Mouse (Mus musculus): ENCODE data around the gene Kpna1. TPM values are rescaled to one million over a fixed set of nuclear protein-coding genes. Genes with fewer than 3 reads are reported as not detected.
A peak's percentile ranks its signal among the peaks of the same experiment; 100 is the strongest.
"Not testable (repeated sequence)": the region's sequence is repeated elsewhere in the genome, so short reads cannot be mapped to it uniquely, and the experiment has no call there.

Kpna1 gene
- polyA plus RNA-seq, 1 experiment from 2014 or later = 85.5 TPM

DNA sequence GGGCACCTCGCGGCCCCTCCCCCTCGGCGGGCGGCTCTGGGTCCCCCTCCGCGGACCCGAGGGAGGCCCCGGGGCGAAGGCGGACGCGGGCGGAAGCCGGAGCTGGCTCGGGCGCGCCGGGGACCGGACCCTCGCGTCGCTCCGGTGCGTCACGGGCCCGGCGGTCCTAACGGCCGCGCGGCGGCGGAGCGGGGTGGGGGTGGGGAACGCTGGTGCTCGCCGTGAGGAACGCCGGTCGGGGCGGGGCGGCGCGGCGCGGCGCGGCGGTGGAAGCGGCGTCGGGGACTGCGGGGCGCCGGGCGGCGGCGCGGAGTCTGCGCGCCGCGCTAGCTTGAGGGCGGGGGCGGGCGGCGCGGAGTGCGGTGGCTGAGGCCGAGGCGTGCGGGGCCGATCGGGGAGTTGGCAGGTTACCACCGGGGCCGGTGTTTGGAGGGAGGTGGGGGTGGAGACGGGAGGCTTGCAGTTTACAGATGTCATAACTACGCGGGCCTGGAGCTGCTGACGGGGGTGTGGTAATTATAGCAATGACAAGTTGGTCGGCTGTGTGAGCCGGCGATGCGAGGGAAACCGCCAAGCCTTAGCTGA, 5.1 kb downstream of the Kpna1 start:
- H3K9me3 ChIP-seq (ENCODE audit: control insufficient read depth, low read length) = no peaks in the 10 kb centered on the region
- peak overlapping the region; percentile 73 for H3K4me2 ChIP-seq (ENCODE audit: low read length)
- no peaks in the 10 kb centered on the region for H3K36me3 ChIP-seq (ENCODE audit: control insufficient read depth, insufficient read depth)
- no peaks in the 10 kb centered on the region for H3K27me3 ChIP-seq (replicated peaks; ENCODE audit: control insufficient read depth, insufficient read depth, low read length)
- H3K4me1 ChIP-seq (replicated peaks; ENCODE audit: control insufficient read depth, insufficient read depth, low read length) = peaks cover 16% of the 10 kb centered on the region
- 0% methylated on average over 19 of the region's 86 CpGs for WGBS
- peak overlapping the region; percentile 73 for H3K9ac ChIP-seq (replicated peaks; ENCODE audit: low read depth, low read length)
- peak overlapping the region; percentile 82 for H3K4me3 ChIP-seq (replicated peaks; ENCODE audit: low read length)
- H3K27ac ChIP-seq (ENCODE audit: low read length) = peak overlapping the region; percentile 98
- peak; percentile 75 for ATAC-seq

GRCm38 (mm10) chr16:35984471-35984870, 5.9 kb downstream of the Kpna1 start:
- Histone ChIP-seq H3K36me3 (ENCODE audit: control insufficient read depth, insufficient read depth) (no peaks in the 10 kb centered on the region), H3K27me3 (replicated peaks; ENCODE audit: control insufficient read depth, insufficient read depth, low read length) (no peaks in the 10 kb centered on the region), H3K4me3 (replicated peaks; ENCODE audit: low read length) (peak overlapping the region; percentile 82), H3K27ac (ENCODE audit: low read length) (no peak overlapping the region), H3K9ac (replicated peaks; ENCODE audit: low read depth, low read length) (no peak overlapping the region), H3K9me3 (ENCODE audit: control insufficient read depth, low read length) (no peaks in the 10 kb centered on the region), H3K4me2 (ENCODE audit: low read length) (peak overlapping the region; percentile 73), H3K4me1 (replicated peaks; ENCODE audit: control insufficient read depth, insufficient read depth, low read length) (peaks cover 16% of the 10 kb centered on the region)
- no peak for ATAC-seq
- WGBS = 57% methylated on average over 3 of the region's 3 CpGs

GRCm38 (mm10) chr16:35987930-35988329, 9.4 kb downstream of the Kpna1 start:
- no peak overlapping the region for H3K4me3 ChIP-seq (replicated peaks; ENCODE audit: low read length)
- peaks cover 15% of the 10 kb centered on the region for H3K4me1 ChIP-seq (replicated peaks; ENCODE audit: control insufficient read depth, insufficient read depth, low read length)
- H3K9ac ChIP-seq (replicated peaks; ENCODE audit: low read depth, low read length) = no peak overlapping the region
- no peak overlapping the region for H3K4me2 ChIP-seq (ENCODE audit: low read length)
- H3K9me3 ChIP-seq (ENCODE audit: control insufficient read depth, low read length) = no peaks in the 10 kb centered on the region
- H3K36me3 ChIP-seq (ENCODE audit: control insufficient read depth, insufficient read depth) = no peaks in the 10 kb centered on the region
- no peaks in the 10 kb centered on the region for H3K27me3 ChIP-seq (replicated peaks; ENCODE audit: control insufficient read depth, insufficient read depth, low read length)
- WGBS = 74% methylated on average over 1 of the region's 1 CpGs
- H3K27ac ChIP-seq (ENCODE audit: low read length) = no peak overlapping the region
- ATAC-seq = no peak

GRCm38 (mm10) chr16:35992391-35992790, 13.8 kb downstream of the Kpna1 start:
- 85% methylated on average over 1 of the region's 1 CpGs for whole genome bisulfite sequencing
- Histone ChIP-seq H3K4me3 (replicated peaks; ENCODE audit: low read length) (no peak overlapping the region), H3K27ac (ENCODE audit: low read length) (no peak overlapping the region), H3K4me1 (replicated peaks; ENCODE audit: control insufficient read depth, insufficient read depth, low read length) (peaks cover 5% of the 10 kb centered on the region), H3K27me3 (replicated peaks; ENCODE audit: control insufficient read depth, insufficient read depth, low read length) (no peaks in the 10 kb centered on the region), H3K36me3 (ENCODE audit: control insufficient read depth, insufficient read depth) (no peaks in the 10 kb centered on the region), H3K4me2 (ENCODE audit: low read length) (no peak overlapping the region), H3K9me3 (ENCODE audit: control insufficient read depth, low read length) (no peaks in the 10 kb centered on the region), H3K9ac (replicated peaks; ENCODE audit: low read depth, low read length) (no peak overlapping the region)
- no peak for ATAC-seq

DNA sequence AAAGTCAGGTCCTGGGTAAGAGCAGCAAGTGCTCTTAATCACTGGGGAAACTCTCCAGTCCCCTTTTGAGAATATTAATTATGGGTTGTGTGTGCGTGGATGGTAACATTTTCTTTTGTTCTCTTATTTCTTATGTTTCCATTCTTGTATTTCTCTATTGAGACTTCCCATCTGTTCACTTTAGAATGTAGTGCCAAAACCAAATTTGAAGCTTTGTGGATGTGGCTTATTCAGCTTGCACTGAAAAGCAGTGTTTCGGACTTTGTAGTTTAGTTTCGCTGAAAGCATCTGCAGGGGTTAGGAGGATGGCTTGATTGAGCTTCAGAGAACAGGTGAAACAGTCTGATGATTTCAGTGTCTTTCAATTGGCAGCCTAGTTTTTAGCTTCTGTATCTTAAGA, 14.8 kb downstream of the Kpna1 start:
- H3K9ac ChIP-seq (replicated peaks; ENCODE audit: low read depth, low read length) = no peak overlapping the region
- H3K9me3 ChIP-seq (ENCODE audit: control insufficient read depth, low read length) = no peaks in the 10 kb centered on the region
- H3K4me3 ChIP-seq (replicated peaks; ENCODE audit: low read length) = no peak overlapping the region
- 55% methylated on average over 3 of the region's 3 CpGs for WGBS
- H3K4me2 ChIP-seq (ENCODE audit: low read length) = no peak overlapping the region
- H3K4me1 ChIP-seq (replicated peaks; ENCODE audit: control insufficient read depth, insufficient read depth, low read length) = peaks cover 5% of the 10 kb centered on the region
- no peaks in the 10 kb centered on the region for H3K27me3 ChIP-seq (replicated peaks; ENCODE audit: control insufficient read depth, insufficient read depth, low read length)
- no peak; the same call in 1 of the 2 replicates for ATAC-seq
- no peak overlapping the region for H3K27ac ChIP-seq (ENCODE audit: low read length)
- no peaks in the 10 kb centered on the region for H3K36me3 ChIP-seq (ENCODE audit: control insufficient read depth, insufficient read depth)

GRCm38 (mm10) chr16:35998852-35999251, 20.3 kb downstream of the Kpna1 start:
- not testable (repeated sequence) for H3K27me3 ChIP-seq (replicated peaks; ENCODE audit: control insufficient read depth, insufficient read depth, low read length); H3K4me3 ChIP-seq (replicated peaks; ENCODE audit: low read length); H3K4me1 ChIP-seq (replicated peaks; ENCODE audit: control insufficient read depth, insufficient read depth, low read length); H3K4me2 ChIP-seq (ENCODE audit: low read length); H3K9me3 ChIP-seq (ENCODE audit: control insufficient read depth, low read length); H3K9ac ChIP-seq (replicated peaks; ENCODE audit: low read depth, low read length); ATAC-seq; H3K27ac ChIP-seq (ENCODE audit: low read length)
- H3K36me3 ChIP-seq (ENCODE audit: control insufficient read depth, insufficient read depth) = peaks cover 11% of the 10 kb centered on the region; the same call in 1 of the 2 replicates
- 96% methylated on average over 4 of the region's 4 CpGs for WGBS

DNA sequence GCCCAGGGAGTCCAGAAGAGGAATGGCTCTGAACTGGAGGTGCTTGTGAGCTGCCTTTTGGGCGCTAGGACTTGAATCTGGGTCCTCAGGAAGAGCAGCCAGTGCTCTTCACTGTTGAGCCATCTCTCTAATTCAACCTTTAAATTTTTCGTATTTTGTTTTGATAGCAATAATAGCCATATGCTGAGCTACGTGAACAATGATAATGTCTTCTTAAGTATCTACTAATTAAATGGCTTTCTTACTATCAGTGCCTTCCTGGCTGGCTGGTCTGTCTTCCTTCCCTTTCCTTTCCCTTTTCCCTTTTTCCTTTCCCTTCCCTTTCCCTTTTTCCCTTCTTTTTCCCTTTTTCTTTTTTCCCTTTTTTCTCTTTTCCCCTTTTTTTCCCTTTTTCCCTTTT, 29.8 kb downstream of the Kpna1 start:
- Histone ChIP-seq H3K4me3 (replicated peaks; ENCODE audit: low read length) (no peak overlapping the region), H3K36me3 (ENCODE audit: control insufficient read depth, insufficient read depth) (peaks cover 7% of the 10 kb centered on the region), H3K4me2 (ENCODE audit: low read length) (no peak overlapping the region), H3K27ac (ENCODE audit: low read length) (no peak overlapping the region), H3K4me1 (replicated peaks; ENCODE audit: control insufficient read depth, insufficient read depth, low read length) (no peaks in the 10 kb centered on the region), H3K9ac (replicated peaks; ENCODE audit: low read depth, low read length) (no peak overlapping the region), H3K9me3 (ENCODE audit: control insufficient read depth, low read length) (no peaks in the 10 kb centered on the region), H3K27me3 (replicated peaks; ENCODE audit: control insufficient read depth, insufficient read depth, low read length) (no peaks in the 10 kb centered on the region)
- WGBS = 91% methylated on average over 3 of the region's 3 CpGs
- no peak for ATAC-seq

DNA sequence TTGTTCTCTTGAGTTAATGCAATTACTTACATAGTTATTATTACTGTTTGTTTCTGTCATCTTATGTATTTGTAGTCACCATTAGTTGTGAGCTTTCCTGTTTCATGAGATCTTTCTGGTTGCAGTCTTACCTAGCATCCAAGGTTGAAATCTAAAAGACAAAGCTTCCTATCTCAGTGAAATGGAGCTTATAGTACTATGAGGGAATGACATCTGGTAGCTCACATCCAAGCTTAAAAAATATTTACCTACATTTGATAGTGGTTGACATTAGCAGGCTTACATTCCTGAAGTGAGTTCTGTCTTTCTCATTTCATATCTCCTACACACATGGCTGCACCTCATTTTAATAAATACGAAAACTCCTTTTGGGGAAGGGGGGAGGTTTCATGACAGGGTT, 37.8 kb downstream of the Kpna1 start:
- no peak overlapping the region for H3K4me2 ChIP-seq (ENCODE audit: low read length)
- no peaks in the 10 kb centered on the region for H3K27me3 ChIP-seq (replicated peaks; ENCODE audit: control insufficient read depth, insufficient read depth, low read length)
- no peak overlapping the region for H3K9ac ChIP-seq (replicated peaks; ENCODE audit: low read depth, low read length)
- ATAC-seq = no peak
- no peak overlapping the region for H3K27ac ChIP-seq (ENCODE audit: low read length)
- H3K9me3 ChIP-seq (ENCODE audit: control insufficient read depth, low read length) = no peaks in the 10 kb centered on the region
- WGBS = 96% methylated on average over 1 of the region's 1 CpGs
- peaks cover 12% of the 10 kb centered on the region for H3K36me3 ChIP-seq (ENCODE audit: control insufficient read depth, insufficient read depth)
- no peaks in the 10 kb centered on the region for H3K4me1 ChIP-seq (replicated peaks; ENCODE audit: control insufficient read depth, insufficient read depth, low read length)
- H3K4me3 ChIP-seq (replicated peaks; ENCODE audit: low read length) = no peak overlapping the region

DNA sequence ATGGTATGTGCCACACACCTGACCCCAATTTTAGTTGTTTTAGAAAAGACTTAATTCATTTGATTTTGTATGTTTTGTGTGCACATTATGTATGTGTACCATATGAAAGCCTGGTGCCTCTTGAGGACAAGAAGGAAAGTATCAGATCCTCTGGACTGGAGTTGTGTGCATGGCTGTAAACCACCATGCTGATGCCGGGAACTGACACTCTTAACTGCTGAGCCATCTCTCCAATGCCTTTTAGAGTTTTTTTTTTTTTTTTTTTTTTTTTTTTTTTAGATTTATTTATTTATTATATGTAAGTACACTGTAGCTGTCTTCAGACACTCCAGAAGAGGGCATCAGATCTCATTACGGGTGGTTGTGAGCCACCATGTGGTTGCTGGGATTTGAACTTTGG, 49.6 kb downstream of the Kpna1 start:
- H3K4me2 ChIP-seq (ENCODE audit: low read length); H3K27ac ChIP-seq (ENCODE audit: low read length); H3K27me3 ChIP-seq (replicated peaks; ENCODE audit: control insufficient read depth, insufficient read depth, low read length); H3K9me3 ChIP-seq (ENCODE audit: control insufficient read depth, low read length); H3K4me1 ChIP-seq (replicated peaks; ENCODE audit: control insufficient read depth, insufficient read depth, low read length); ATAC-seq; H3K4me3 ChIP-seq (replicated peaks; ENCODE audit: low read length); H3K9ac ChIP-seq (replicated peaks; ENCODE audit: low read depth, low read length): not testable (repeated sequence)
- 80% methylated on average over 1 of the region's 2 CpGs for WGBS
- peaks cover 23% of the 10 kb centered on the region for H3K36me3 ChIP-seq (ENCODE audit: control insufficient read depth, insufficient read depth)
